Mouse (Mus musculus): ENCODE measurements around the gene Nkapd1.

Gene Nkapd1

DNA sequence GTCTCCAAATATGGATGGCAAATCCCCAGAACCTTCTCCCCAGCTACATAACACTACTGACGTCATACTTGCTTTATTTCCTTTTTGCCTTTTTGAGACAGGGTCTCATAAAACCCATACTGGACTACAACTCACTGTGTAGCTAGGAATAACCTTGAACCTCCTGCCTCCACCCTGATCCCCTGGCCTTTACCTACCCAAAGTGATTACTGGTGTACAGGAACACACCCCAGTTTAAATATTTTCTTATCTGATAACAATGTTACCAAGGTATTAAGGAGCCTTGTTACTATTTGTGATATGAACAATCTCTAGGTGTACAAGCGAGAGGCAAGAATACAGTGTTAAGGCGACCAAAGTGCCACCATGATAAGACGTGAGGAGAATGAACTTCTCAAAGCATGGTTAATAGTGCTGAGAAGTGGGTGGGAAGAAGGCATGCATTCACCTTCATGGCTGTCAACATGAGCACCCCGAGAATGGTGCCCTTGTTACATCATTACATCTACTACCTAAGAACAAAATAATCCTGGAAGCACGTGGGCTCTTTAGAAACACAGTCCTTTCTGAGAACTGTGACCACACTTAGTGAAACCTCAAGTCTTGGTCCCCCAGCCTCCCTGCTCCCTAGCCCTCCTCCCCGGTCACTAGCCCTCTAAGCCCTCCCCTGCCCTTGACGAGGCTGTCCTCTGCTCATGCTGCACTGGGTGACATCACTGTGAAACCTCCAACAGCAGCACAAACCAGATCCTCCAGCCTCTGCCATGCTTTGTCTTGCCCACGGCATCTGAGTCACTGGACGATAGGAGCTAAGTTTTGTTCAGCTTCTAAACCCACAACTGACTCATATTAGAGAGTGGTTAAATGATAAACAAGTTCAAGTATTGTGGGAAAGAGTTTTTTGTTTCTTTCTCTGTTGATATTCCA lies 47.4 kb downstream of the Nkapd1 start:
- CTCF ChIA-PET, result interaction anchor here in 1 of 4 experiments (0.7 kb wide), 1 partner anchor 25 kb away, joined by 3 read pairs; no protein-coding TSS in a partner anchor

DNA sequence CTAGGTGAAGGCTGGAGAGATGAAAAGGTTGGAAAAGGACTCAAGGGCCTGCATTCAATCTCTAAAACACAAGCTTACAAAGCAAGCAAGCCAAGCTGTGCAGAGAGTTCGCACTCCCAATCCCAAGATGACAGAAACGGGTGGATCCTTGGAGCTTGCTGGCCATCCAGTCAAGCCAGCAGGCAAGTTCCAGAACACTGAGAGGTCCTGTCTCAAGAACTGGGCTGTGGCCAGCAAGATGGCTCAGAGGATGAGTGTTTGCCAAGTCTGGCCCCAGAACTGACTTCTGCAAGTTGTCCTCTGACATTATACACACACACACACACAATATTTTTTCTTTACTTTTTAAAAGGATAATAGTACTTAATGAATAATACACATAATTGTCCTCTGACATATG lies 49.4 kb downstream of the Nkapd1 start:
- POLR2A ChIA-PET, result no interaction called here
- CTCF ChIA-PET, result interaction anchor here in 1 of 4 experiments (0.5 kb wide), 1 partner anchor 65 kb away, joined by 5 read pairs; no protein-coding TSS in a partner anchor

More for the DNA sequence above, 47.4 kb downstream of the Nkapd1 start:
- POLR2A ChIA-PET, result interaction anchor here in 2 of 4 experiments (0.9 to 1.1 kb wide), 2 partner anchors 16 to 34 kb away, joined by 3 read pairs; partner anchors contain the start of genes Sdhd (in 1 of the 2) and Timm8b (in 1 of the 2)

- ChIA-PET CTCF (no interaction called here), POLR2A (no interaction called here)
Observed at GRCm38 (mm10) chr9:50567372-50567771, 49.9 kb downstream of the Nkapd1 start.

GRCm38 (mm10) chr9:50565940-50566339 lies 51.3 kb downstream of the Nkapd1 start:
- ChIA-PET POLR2A (interaction anchor here in 1 of 4 experiments (0.8 kb wide), 1 partner anchor 38 kb away, joined by 3 read pairs; the partner anchor contains the start of genes Sdhd and Timm8b), CTCF (no interaction called here)

DNA sequence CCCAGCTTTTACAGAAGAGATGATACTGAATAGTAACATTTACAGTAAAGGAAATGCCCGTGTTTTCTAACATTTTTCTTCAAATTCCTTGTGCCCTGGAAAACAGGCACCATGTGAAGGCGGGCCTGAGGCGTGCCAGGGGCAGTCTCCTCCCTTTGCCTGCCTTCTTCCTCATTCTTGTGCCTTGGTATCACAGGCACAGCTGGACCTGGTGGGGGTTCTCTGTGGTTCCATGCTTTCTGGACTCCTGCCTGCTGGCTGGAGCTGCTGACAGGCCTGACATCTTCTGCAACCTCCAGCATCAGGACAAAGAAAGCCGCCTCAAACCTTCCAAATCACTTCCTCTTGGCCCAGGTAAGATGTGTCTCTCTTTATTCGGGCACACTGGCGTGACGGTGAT lies 52.1 kb downstream of the Nkapd1 start:
- ChIA-PET POLR2A (interaction anchor here in 1 of 4 experiments (0.8 kb wide), 1 partner anchor 12 kb away, joined by 3 read pairs; no protein-coding TSS in a partner anchor), CTCF (no interaction called here)

- POLR2A ChIA-PET, result no interaction called here
- CTCF ChIA-PET, result no interaction called here
Observed at GRCm38 (mm10) chr9:50561918-50562360, 55.3 kb downstream of the Nkapd1 start.

- CTCF ChIA-PET, result no interaction called here
- POLR2A ChIA-PET, result no interaction called here
Observed at GRCm38 (mm10) chr9:50561145-50561917, 55.9 kb downstream of the Nkapd1 start, which contains the start of gene Tex12. Gene Tex12, minus strand, starts transcription at chr9:50561325.

Measured in embryonic stem cell, embryonic (primary cell).